Mouse (Mus musculus): Measurements from ENCODE around the gene Nfrkb. TPM values are rescaled to one million over a fixed set of nuclear protein-coding genes. Genes with fewer than 3 reads are reported as not detected.

Gene Nfrkb
- total RNA-seq (2023) = 96.5 TPM

DNA sequence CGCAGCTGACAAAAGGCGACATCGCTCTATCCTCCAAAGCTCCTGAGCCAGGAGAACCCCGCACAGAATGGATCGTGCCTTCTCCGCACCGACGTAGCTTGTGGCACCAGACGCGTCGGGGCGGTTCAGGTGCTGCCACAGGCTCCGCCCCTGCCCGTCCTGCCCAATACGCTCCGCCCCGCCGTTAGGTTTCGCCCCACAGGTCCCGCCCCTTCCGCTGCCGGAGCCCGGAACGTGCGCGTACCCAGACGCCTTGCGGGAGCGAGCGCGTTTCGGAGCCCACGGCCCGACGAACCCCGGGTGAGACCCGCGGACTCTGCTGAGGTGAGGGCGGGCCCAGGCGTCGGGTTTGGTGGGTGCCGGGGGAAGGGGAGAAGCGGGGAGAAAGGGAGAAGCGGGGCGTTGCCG lies at the start of gene Nfrkb:
TSS of gene Nfrkb (plus strand) at position 246 of the 408 bp plus-strand sequence.

GRCm38 (mm10) chr9:31463692-31464474 lies 77.9 kb downstream of the Nfrkb start, which contains the start of gene Tmem45b:
Tmem45b (minus strand) TSS chr9:31464462.

Other genes starting within 250 kb of the Nfrkb start
- 67.2 TPM for gene Aplp2, start 174.4 kb upstream of the Nfrkb start, total RNA-seq (2023)
- 25.5 TPM for gene Prdm10, start 105.7 kb upstream of the Nfrkb start, total RNA-seq (2023)
- gene Tmem45b, start 78.3 kb downstream of the Nfrkb start, total RNA-seq (2023) = not detected

Data from CD4-positive naive resting alpha-beta T cell, adult 57 days (primary cell).